Mouse (Mus musculus): ENCODE data around the gene H2afj. TPM values are rescaled to one million over a fixed set of nuclear protein-coding genes. Genes with fewer than 3 reads are reported as not detected.

The H2afj gene
- polyA plus RNA-seq, 1 experiment from 2014 or later, result 199 TPM

DNA sequence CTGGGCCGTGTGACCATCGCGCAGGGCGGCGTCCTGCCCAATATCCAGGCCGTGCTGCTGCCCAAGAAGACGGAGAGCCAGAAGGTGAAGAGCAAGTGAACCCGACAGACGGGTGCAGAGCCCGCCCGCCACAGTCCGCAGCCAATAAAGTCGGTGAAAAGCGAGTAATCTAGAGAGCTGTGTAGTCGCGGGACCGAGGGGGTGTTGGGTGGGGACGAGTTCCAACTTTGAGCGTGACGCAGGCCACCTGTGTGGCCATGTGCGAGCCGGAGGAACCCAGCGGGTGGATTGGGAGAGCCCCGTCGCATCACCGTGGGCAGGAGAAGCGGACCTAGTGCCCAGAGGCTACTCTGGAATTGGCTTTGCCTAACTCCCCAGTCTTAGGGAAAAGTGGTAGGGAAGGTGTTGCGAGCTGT is 595 bp downstream of the H2afj start:
- Histone ChIP-seq H3K36me3 (0 out of 2 replicates have a peak, but pooled peaks cover 3% of the 10 kb centered on the region), H3K4me3 (replicated peaks) (peak overlapping the region; percentile 91), H3K9me3 (no peaks in the 10 kb centered on the region), H3K27ac (peak overlapping the region; percentile 88), H3K4me2 (replicated peaks) (peak overlapping the region; percentile 88), H3K9ac (peak overlapping the region; percentile 78), H3K27me3 (replicated peaks) (no peaks in the 10 kb centered on the region), H3K4me1 (replicated peaks) (peaks cover 19% of the 10 kb centered on the region)
- ATAC-seq, result peak; percentile 12
- under 1% methylated on average over 28 of the region's 28 CpGs for WGBS

GRCm38 (mm10) chr6:136809077-136809476 is 1.0 kb downstream of the H2afj start:
- Histone ChIP-seq H3K9me3 (no peaks in the 10 kb centered on the region), H3K27ac (peak overlapping the region; percentile 88), H3K4me1 (replicated peaks) (peaks cover 19% of the 10 kb centered on the region), H3K9ac (peak overlapping the region; percentile 78), H3K4me2 (replicated peaks) (peak overlapping the region; percentile 88), H3K4me3 (replicated peaks) (peak overlapping the region; percentile 91), H3K27me3 (replicated peaks) (no peaks in the 10 kb centered on the region), H3K36me3 (peaks cover 3% of the 10 kb centered on the region; the same call in 1 of the 2 replicates)
- WGBS, result 19% methylated on average over 14 of the region's 14 CpGs
- ATAC-seq, result no peak

GRCm38 (mm10) chr6:136809673-136810072 is 1.6 kb downstream of the H2afj start:
- H3K4me1 ChIP-seq (replicated peaks), result peaks cover 19% of the 10 kb centered on the region
- ATAC-seq, result no peak
- peak overlapping the region; percentile 88 for H3K4me2 ChIP-seq (replicated peaks)
- H3K9ac ChIP-seq, result peak overlapping the region; percentile 78; the same call in 1 of the 2 replicates
- 63% methylated on average over 13 of the region's 13 CpGs for WGBS
- no peaks in the 10 kb centered on the region for H3K9me3 ChIP-seq
- peak overlapping the region; percentile 91 for H3K4me3 ChIP-seq (replicated peaks)
- no peaks in the 10 kb centered on the region for H3K27me3 ChIP-seq (replicated peaks)
- peaks cover 7% of the 10 kb centered on the region for H3K36me3 ChIP-seq
- no peak overlapping the region for H3K27ac ChIP-seq

DNA sequence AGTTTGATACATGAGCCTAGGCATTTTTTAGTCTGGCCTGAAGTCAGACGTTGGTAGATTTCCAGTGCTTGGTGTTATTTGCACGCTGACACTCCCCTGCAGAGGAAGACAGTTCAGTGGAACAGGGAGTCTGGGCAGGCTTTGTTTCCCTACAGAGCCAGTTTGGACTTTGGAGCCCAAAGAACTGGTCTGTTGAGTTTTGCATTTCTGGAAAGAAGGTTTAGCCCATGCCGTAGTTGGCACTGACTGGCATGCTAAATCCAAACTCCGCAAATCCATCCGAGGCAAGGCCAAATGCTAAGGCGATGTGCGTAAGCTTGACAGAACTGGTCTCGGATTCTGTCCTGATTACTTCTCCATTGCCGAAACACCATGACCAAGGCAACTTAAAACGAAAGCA is 3.2 kb downstream of the H2afj start:
- no peak for ATAC-seq
- no peaks in the 10 kb centered on the region for H3K27me3 ChIP-seq (replicated peaks)
- peak overlapping the region; percentile 10; the same call in 1 of the 2 replicates for H3K27ac ChIP-seq

DNA sequence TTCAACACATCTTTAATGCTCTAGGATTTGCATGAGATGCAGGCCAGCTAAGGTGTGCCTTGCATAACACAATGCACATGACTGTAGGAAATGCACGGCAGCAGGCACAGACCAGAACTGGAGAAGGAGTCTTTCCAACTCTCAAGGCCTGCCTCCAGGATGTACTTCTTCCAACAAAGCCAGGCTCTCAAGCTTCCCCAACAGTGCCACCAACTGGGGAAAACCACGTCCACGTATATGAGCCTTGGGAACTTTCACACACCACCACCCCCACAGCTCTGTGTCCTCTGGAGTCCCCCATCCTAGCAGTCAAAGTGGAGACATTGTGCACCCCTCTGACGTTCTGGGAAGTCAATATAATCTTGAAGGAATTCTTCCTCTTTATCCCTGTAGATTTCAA is 5.1 kb downstream of the H2afj start:
- H3K36me3 ChIP-seq, result peaks cover 33% of the 10 kb centered on the region

More for the DNA sequence above, 3.2 kb downstream of the H2afj start:
- H3K4me1 ChIP-seq (replicated peaks), result peaks cover 19% of the 10 kb centered on the region
- no peak overlapping the region for H3K9ac ChIP-seq
- no peak overlapping the region for H3K4me3 ChIP-seq (replicated peaks)
- WGBS, result 76% methylated on average over 10 of the region's 10 CpGs
- peaks cover 17% of the 10 kb centered on the region for H3K36me3 ChIP-seq
- H3K9me3 ChIP-seq, result no peaks in the 10 kb centered on the region
- no peak overlapping the region for H3K4me2 ChIP-seq (replicated peaks)

GRCm38 (mm10) chr6:136815381-136815780 is 7.3 kb downstream of the H2afj start:
- Histone ChIP-seq H3K27ac (no peak overlapping the region), H3K4me2 (replicated peaks) (no peak overlapping the region)

More for the DNA sequence above, 5.1 kb downstream of the H2afj start:
- 35% methylated on average over 4 of the region's 4 CpGs for WGBS
- no peaks in the 10 kb centered on the region for H3K27me3 ChIP-seq (replicated peaks)
- H3K9me3 ChIP-seq, result no peaks in the 10 kb centered on the region
- no peak overlapping the region for H3K9ac ChIP-seq
- no peak overlapping the region for H3K4me3 ChIP-seq (replicated peaks)
- no peak overlapping the region for H3K4me2 ChIP-seq (replicated peaks)
- ATAC-seq, result no peak
- no peak overlapping the region for H3K27ac ChIP-seq
- peaks cover 13% of the 10 kb centered on the region for H3K4me1 ChIP-seq (replicated peaks)

DNA sequence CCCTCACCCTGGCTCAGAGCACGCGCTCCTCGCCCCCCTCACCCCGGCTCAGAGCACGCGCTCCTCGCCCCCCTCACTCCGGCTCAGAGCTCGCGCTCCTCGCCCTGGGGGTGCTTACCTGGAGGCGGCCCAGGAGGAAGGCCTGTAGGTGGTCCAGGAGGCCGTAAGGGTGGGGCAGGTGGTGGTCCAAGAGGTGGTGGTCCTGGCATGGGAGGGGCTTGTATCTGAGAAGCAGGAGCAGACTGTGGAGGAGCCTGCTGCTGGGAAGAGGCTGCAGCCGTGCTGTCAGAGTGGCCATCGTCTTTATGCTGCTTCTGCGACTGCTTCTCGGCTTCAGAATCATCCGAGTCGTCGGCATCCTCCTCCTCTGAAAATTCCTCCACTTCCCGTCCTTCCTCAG is 8.8 kb downstream of the H2afj start:
- Histone ChIP-seq H3K4me2 (replicated peaks) (no peak overlapping the region), H3K27me3 (replicated peaks) (no peaks in the 10 kb centered on the region), H3K4me3 (replicated peaks) (no peak overlapping the region), H3K9ac (no peak overlapping the region), H3K4me1 (replicated peaks) (no peaks in the 10 kb centered on the region; the same call in 1 of the 2 replicates), H3K36me3 (peaks cover 59% of the 10 kb centered on the region), H3K9me3 (no peaks in the 10 kb centered on the region), H3K27ac (no peak overlapping the region)
- ATAC-seq, result no peak
- 93% methylated on average over 21 of the region's 21 CpGs for WGBS

More at GRCm38 (mm10) chr6:136815381-136815780, 7.3 kb downstream of the H2afj start:
- Histone ChIP-seq H3K27me3 (replicated peaks) (no peaks in the 10 kb centered on the region), H3K4me3 (replicated peaks) (no peak overlapping the region), H3K36me3 (peaks cover 44% of the 10 kb centered on the region), H3K9me3 (no peaks in the 10 kb centered on the region), H3K4me1 (replicated peaks) (peaks cover 6% of the 10 kb centered on the region; the same call in 1 of the 2 replicates), H3K9ac (no peak overlapping the region)
- 96% methylated on average over 7 of the region's 7 CpGs for WGBS
- no peak for ATAC-seq

GRCm38 (mm10) chr6:136817549-136817948 is 9.5 kb downstream of the H2afj start:
- Histone ChIP-seq H3K9ac (no peak overlapping the region), H3K27ac (no peak overlapping the region), H3K4me1 (replicated peaks) (no peaks in the 10 kb centered on the region; the same call in 1 of the 2 replicates), H3K27me3 (replicated peaks) (no peaks in the 10 kb centered on the region), H3K36me3 (peaks cover 65% of the 10 kb centered on the region), H3K4me2 (replicated peaks) (no peak overlapping the region), H3K9me3 (no peaks in the 10 kb centered on the region), H3K4me3 (replicated peaks) (no peak overlapping the region)
- no peak for ATAC-seq
- whole genome bisulfite sequencing, result 93% methylated on average over 3 of the region's 3 CpGs

GRCm38 (mm10) chr6:136820381-136820780 is 12.3 kb downstream of the H2afj start:
- no peak for ATAC-seq
- WGBS, result 96% methylated on average over 21 of the region's 21 CpGs

DNA sequence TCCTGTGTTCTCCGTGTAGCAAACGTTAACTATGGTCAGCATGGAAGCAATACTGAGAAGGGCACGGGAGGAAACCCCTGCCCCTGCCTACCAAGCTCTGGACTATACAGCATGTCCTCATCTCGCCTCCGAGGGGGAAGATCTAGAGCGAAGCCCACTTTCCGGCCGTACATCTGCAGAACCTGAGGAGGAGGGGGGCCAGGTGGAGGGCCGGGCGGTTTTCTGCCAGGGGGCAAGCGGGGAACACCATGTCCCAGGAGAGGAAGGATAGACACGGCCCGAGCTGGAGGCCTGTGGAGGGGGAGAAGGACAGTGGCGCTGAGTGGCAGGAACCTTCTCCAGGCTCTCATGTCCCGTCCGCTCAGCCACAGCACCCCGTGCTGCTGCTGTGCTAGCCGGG is 13.0 kb downstream of the H2afj start:
- Histone ChIP-seq H3K36me3 (peaks cover 60% of the 10 kb centered on the region), H3K4me3 (replicated peaks) (no peak overlapping the region), H3K4me2 (replicated peaks) (no peak overlapping the region), H3K9ac (no peak overlapping the region), H3K4me1 (replicated peaks) (no peaks in the 10 kb centered on the region), H3K27ac (no peak overlapping the region), H3K9me3 (no peaks in the 10 kb centered on the region), H3K27me3 (replicated peaks) (no peaks in the 10 kb centered on the region)
- 92% methylated on average over 18 of the region's 18 CpGs for WGBS
- no peak for ATAC-seq

More at GRCm38 (mm10) chr6:136820381-136820780, 12.3 kb downstream of the H2afj start:
- H3K27me3 ChIP-seq (replicated peaks), result no peaks in the 10 kb centered on the region
- H3K9me3 ChIP-seq, result no peaks in the 10 kb centered on the region
- peaks cover 67% of the 10 kb centered on the region for H3K36me3 ChIP-seq
- H3K4me1 ChIP-seq (replicated peaks), result no peaks in the 10 kb centered on the region
- no peak overlapping the region for H3K27ac ChIP-seq
- H3K4me2 ChIP-seq (replicated peaks), result no peak overlapping the region
- no peak overlapping the region for H3K9ac ChIP-seq
- H3K4me3 ChIP-seq (replicated peaks), result no peak overlapping the region

- no peaks in the 10 kb centered on the region for H3K27me3 ChIP-seq (replicated peaks)
- ATAC-seq, result no peak
- H3K36me3 ChIP-seq, result peaks cover 36% of the 10 kb centered on the region
- H3K4me3 ChIP-seq (replicated peaks), result no peak overlapping the region
- no peak overlapping the region for H3K9ac ChIP-seq
- WGBS, result 91% methylated on average over 8 of the region's 8 CpGs
- H3K9me3 ChIP-seq, result no peaks in the 10 kb centered on the region
- H3K4me1 ChIP-seq (replicated peaks), result peaks cover 3% of the 10 kb centered on the region; the same call in 1 of the 2 replicates
- H3K4me2 ChIP-seq (replicated peaks), result no peak overlapping the region
- no peak overlapping the region for H3K27ac ChIP-seq
These were observed 16.9 kb downstream of the H2afj start for GRCm38 (mm10) chr6:136824987-136825386.

DNA sequence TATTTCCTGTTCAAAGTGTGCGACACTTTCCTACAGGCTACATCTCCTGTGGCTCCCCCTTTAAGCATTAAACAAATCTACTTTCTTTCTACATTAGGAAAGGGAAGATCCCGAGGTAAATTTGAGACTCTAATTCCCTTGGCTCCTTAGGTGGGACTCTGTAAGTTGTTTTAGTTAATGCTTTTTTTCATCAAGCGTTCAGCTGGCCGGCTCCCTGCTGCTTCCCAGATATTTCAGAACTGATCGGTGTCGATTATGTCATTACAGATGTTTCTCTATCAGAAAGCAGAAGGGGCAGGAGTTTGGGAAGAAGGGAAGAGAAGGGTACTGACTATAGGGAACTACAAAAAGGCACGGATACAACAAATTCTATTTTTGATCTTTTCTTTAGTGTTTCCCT is 19.1 kb downstream of the H2afj start:
- Histone ChIP-seq H3K9me3 (no peaks in the 10 kb centered on the region), H3K4me1 (replicated peaks) (peaks cover 3% of the 10 kb centered on the region; the same call in 1 of the 2 replicates), H3K36me3 (peaks cover 16% of the 10 kb centered on the region), H3K4me2 (replicated peaks) (peak overlapping the region; percentile 74), H3K27ac (no peak overlapping the region), H3K9ac (peak overlapping the region; percentile 98), H3K27me3 (replicated peaks) (no peaks in the 10 kb centered on the region), H3K4me3 (replicated peaks) (peak overlapping the region; percentile 98)
- WGBS, result 20% methylated on average over 7 of the region's 7 CpGs
- ATAC-seq, result no peak

DNA sequence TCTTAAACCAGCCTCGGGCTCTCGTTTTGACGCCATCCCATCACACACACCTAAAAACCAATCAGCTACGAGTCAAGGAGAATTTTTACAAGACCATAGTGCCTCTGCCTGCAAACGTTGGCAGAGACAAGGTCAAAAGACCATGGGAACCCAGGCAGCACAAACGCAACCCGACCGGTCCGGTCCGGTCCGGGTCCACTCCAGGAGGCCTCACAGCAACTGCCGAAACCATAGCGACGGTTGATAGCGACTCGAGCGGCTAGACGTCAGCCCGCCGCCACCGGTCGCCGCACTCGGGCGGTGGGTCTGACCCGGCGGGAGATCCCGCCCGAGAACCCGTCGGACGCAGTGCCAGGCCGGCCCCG is 19.5 kb downstream of the H2afj start, which contains the start of gene BC049715:
BC049715 (plus strand) TSS at position 111 of the 365 bp plus-strand sequence.
- WGBS, result under 1% methylated on average over 34 of the region's 34 CpGs
- Histone ChIP-seq H3K9me3 (no peaks in the 10 kb centered on the region), H3K27ac (peak within 1 kb of the TSS; percentile 80), H3K4me3 (replicated peaks) (peak within 1 kb of the TSS; percentile 98), H3K4me2 (replicated peaks) (peak within 1 kb of the TSS; percentile 74), H3K36me3 (peaks cover 12% of the 10 kb centered on the region), H3K9ac (peak within 1 kb of the TSS; percentile 98), H3K27me3 (replicated peaks) (no peaks in the 10 kb centered on the region), H3K4me1 (replicated peaks) (peaks cover 3% of the 10 kb centered on the region; the same call in 1 of the 2 replicates)
- no peak for ATAC-seq

Data from intestine, embryonic 15.5 days (tissue).